Mouse (Mus musculus): ENCODE results near the gene Esrrg. TPM values are rescaled to one million over a fixed set of nuclear protein-coding genes. Genes with fewer than 3 reads are reported as not detected.
A peak's percentile ranks its signal among the peaks of the same experiment; 100 is the strongest.

The Esrrg gene
- polyA plus RNA-seq, 1 experiment from 2014 or later = 9.3 TPM

DNA sequence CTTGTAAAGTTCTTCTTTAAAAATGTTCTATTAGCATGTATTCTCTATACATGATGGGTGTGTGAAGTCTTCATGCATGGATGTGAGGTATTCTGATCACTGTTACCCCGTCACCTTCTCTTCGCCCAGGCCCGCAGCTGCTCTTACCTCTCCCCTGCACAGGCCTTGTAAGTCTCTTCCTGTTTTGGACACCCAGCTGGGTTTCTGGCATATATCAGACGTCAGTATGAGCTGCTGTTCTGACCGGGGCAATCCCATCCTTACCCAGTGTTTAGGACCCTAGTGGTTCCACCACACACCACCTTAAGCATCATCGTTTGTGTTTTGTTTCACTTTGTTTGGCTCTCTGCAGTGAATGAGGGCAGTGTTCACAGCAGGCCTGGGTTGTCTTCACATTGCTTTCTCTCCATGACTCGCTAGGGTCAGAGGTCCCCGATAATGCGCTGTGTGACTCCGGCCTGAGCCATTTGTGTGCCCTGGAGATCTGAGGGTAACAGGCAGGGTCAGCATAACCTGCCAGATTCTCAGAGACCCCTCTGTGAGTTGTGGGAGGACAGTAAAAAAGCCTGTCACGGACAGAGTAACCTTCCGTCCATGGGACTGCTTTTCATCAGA is 471.8 kb downstream of the Esrrg start:
- Histone ChIP-seq H3K4me3 (no peak overlapping the region), H3K27me3 (no peaks in the 10 kb centered on the region), H3K4me2 (no peak overlapping the region), H3K4me1 (peaks cover 41% of the 10 kb centered on the region), H3K36me3 (ENCODE audit: poor library complexity, severe bottlenecking) (no peaks in the 10 kb centered on the region), H3K9me3 (replicated peaks) (no peaks in the 10 kb centered on the region), H3K27ac (no peak overlapping the region), H3K9ac (no peak overlapping the region)
- no peak for ATAC-seq
- 65% methylated on average over 12 of the region's 12 CpGs for WGBS

- H3K9ac ChIP-seq = no peak overlapping the region
- no peak overlapping the region for H3K4me3 ChIP-seq
- H3K4me1 ChIP-seq = peaks cover 57% of the 10 kb centered on the region
- no peaks in the 10 kb centered on the region for H3K9me3 ChIP-seq (replicated peaks)
- H3K36me3 ChIP-seq (ENCODE audit: poor library complexity, severe bottlenecking) = no peaks in the 10 kb centered on the region
- H3K4me2 ChIP-seq = no peak overlapping the region
- ATAC-seq = no peak
- WGBS = 60% methylated on average over 18 of the region's 18 CpGs
- no peaks in the 10 kb centered on the region for H3K27me3 ChIP-seq
- H3K27ac ChIP-seq = no peak overlapping the region
These were observed 474.4 kb downstream of the Esrrg start for GRCm38 (mm10) chr1:188082665-188083640.

DNA sequence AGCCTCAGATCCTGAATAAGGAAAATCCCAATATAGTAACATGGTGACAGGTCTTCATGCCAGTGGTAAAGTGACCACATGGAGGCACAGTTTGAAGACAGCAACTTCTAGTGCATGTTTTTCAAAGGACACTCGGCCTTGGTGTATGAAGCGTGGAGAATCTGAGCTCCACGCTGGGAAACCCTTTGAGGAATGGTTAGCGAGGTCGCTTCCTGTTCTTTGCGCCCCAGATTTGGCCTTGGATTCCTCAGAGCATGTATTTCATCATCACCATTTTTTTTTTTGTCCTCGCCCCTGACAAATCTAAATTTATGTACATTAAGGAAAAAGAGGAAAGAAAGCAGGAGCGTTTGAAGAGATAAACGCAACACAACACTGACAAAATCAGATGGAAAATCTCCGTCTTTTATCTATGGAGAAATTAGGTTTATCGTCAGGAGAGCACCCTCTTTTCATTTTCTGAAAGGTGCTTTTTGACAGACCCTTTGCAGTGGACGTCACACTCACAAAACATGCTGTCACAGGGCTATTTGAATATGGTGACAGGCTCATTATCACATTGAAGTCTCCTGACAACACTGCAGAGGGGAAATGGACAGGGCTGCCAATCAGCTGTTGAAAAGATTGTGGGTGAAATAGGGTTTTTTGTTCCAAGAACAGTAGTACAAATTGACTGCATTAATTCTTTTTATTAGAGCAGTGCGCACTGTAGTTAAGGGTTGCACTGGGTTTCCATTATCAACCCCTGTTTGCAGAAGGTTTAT is 476.7 kb downstream of the Esrrg start:
- peak overlapping the region; percentile 57 for H3K27ac ChIP-seq
- H3K27me3 ChIP-seq = no peaks in the 10 kb centered on the region
- H3K9ac ChIP-seq = no peak overlapping the region; the same call in 1 of the 2 replicates
- H3K4me2 ChIP-seq = peak overlapping the region; percentile 20
- peaks cover 57% of the 10 kb centered on the region for H3K4me1 ChIP-seq
- peak; percentile 89 for ATAC-seq
- H3K36me3 ChIP-seq (ENCODE audit: poor library complexity, severe bottlenecking) = no peaks in the 10 kb centered on the region
- no peak overlapping the region for H3K4me3 ChIP-seq
- 36% methylated on average over 13 of the region's 13 CpGs for WGBS
- no peaks in the 10 kb centered on the region for H3K9me3 ChIP-seq (replicated peaks)

- Histone ChIP-seq H3K9me3 (replicated peaks) (no peaks in the 10 kb centered on the region), H3K27ac (no peak overlapping the region), H3K27me3 (no peaks in the 10 kb centered on the region), H3K4me2 (no peak overlapping the region), H3K36me3 (ENCODE audit: poor library complexity, severe bottlenecking) (no peaks in the 10 kb centered on the region), H3K4me1 (no peaks in the 10 kb centered on the region), H3K4me3 (no peak overlapping the region), H3K9ac (no peak overlapping the region)
- WGBS = 93% methylated on average over 3 of the region's 3 CpGs
- no peak for ATAC-seq
These were observed 485.1 kb downstream of the Esrrg start for GRCm38 (mm10) chr1:188093724-188094123.

DNA sequence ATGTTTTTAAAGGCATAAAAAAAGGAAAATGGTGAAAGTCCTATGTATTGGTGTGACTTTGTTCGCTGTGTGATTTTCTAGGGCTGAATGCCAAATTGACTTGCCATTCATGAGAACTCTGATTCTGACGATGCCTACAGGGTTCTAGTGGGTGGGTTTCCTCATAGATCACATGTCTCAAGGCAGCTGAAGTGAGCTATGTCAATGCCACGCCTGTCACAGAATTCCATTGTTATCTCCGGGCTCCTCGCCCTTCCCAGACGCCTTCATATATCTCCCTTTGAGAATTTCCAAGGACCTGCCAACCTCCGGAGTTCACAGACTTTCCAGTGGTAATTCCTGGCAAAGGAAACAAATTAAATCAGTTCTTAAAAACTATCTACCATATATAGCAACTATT is 493.2 kb downstream of the Esrrg start:
- no peak overlapping the region for H3K4me2 ChIP-seq
- H3K27ac ChIP-seq = no peak overlapping the region
- H3K9me3 ChIP-seq (replicated peaks) = no peaks in the 10 kb centered on the region
- H3K27me3 ChIP-seq = 0 out of 2 replicates have a peak, but pooled peaks cover 4% of the 10 kb centered on the region
- H3K36me3 ChIP-seq (ENCODE audit: poor library complexity, severe bottlenecking) = no peaks in the 10 kb centered on the region
- no peak for ATAC-seq
- H3K9ac ChIP-seq = no peak overlapping the region
- 0 out of 2 replicates have a peak, but pooled peaks cover 8% of the 10 kb centered on the region for H3K4me1 ChIP-seq
- WGBS = 81% methylated on average over 7 of the region's 7 CpGs
- no peak overlapping the region for H3K4me3 ChIP-seq

GRCm38 (mm10) chr1:188103179-188103578 is 494.6 kb downstream of the Esrrg start:
- H3K4me1 ChIP-seq = 0 out of 2 replicates have a peak, but pooled peaks cover 8% of the 10 kb centered on the region
- WGBS = 54% methylated on average over 3 of the region's 3 CpGs
- no peak overlapping the region for H3K4me3 ChIP-seq
- no peak overlapping the region for H3K27ac ChIP-seq
- 0 out of 2 replicates have a peak, but pooled peaks cover 4% of the 10 kb centered on the region for H3K27me3 ChIP-seq
- no peak overlapping the region for H3K4me2 ChIP-seq
- no peaks in the 10 kb centered on the region for H3K9me3 ChIP-seq (replicated peaks)
- no peaks in the 10 kb centered on the region for H3K36me3 ChIP-seq (ENCODE audit: poor library complexity, severe bottlenecking)
- no peak overlapping the region for H3K9ac ChIP-seq
- ATAC-seq = no peak

- ATAC-seq = no peak
- H3K36me3 ChIP-seq (ENCODE audit: poor library complexity, severe bottlenecking) = no peaks in the 10 kb centered on the region
- H3K27me3 ChIP-seq = 0 out of 2 replicates have a peak, but pooled peaks cover 4% of the 10 kb centered on the region
- H3K4me3 ChIP-seq = no peak overlapping the region
- 23% methylated on average over 4 of the region's 4 CpGs for WGBS
- 0 out of 2 replicates have a peak, but pooled peaks cover 8% of the 10 kb centered on the region for H3K4me1 ChIP-seq
- no peaks in the 10 kb centered on the region for H3K9me3 ChIP-seq (replicated peaks)
- H3K27ac ChIP-seq = no peak overlapping the region
- H3K9ac ChIP-seq = no peak overlapping the region
- no peak overlapping the region for H3K4me2 ChIP-seq
These were observed 496.9 kb downstream of the Esrrg start for GRCm38 (mm10) chr1:188105516-188105915.

DNA sequence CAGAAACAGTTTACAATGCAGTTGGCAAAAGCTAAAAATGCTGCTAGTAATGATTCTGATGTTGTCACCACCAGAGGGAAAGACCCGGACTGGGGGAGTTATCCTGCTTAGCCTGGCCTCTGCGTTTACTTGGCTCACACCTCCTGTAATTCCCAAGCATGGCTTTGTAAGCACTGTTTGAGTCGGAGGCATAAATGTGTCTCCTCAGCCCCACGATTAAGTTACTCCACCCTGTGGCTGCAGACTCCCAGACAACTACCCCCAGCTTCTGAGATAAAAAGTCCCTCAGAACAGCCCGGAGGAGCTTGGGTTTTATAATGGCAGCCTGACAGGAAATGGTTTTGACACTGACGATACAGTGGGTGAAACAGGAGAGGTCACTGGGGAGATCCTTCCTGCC is 499.4 kb downstream of the Esrrg start:
- Histone ChIP-seq H3K27ac (no peak overlapping the region), H3K36me3 (ENCODE audit: poor library complexity, severe bottlenecking) (no peaks in the 10 kb centered on the region), H3K4me1 (0 out of 2 replicates have a peak, but pooled peaks cover 8% of the 10 kb centered on the region), H3K4me2 (no peak overlapping the region), H3K27me3 (0 out of 2 replicates have a peak, but pooled peaks cover 4% of the 10 kb centered on the region), H3K9ac (no peak overlapping the region), H3K9me3 (replicated peaks) (no peaks in the 10 kb centered on the region), H3K4me3 (no peak overlapping the region)
- no peak for ATAC-seq
- WGBS = 76% methylated on average over 6 of the region's 6 CpGs

DNA sequence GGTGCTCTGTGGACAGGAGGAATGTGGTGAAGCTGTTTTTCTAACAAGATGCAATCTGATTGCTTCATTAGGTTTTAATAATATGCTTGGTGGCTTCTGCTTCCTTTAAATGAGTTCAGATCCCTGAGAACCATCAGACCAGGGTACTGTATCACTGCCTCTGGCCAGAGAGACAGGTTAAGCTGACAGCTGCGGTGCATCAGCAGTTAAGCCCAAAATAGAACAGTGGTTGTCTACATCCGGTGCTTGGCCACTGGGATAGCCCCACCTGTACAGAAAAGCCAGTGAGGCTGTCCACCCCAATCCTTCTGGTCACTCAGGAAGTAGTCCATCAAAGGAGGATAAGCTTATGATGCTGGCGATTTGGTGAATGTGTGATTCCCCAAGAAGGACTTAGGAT is 503.0 kb downstream of the Esrrg start:
- H3K4me3 ChIP-seq = no peak overlapping the region
- WGBS = 83% methylated on average over 3 of the region's 3 CpGs
- H3K9me3 ChIP-seq (replicated peaks) = no peaks in the 10 kb centered on the region
- no peaks in the 10 kb centered on the region for H3K4me1 ChIP-seq
- H3K27ac ChIP-seq = no peak overlapping the region
- no peaks in the 10 kb centered on the region for H3K36me3 ChIP-seq (ENCODE audit: poor library complexity, severe bottlenecking)
- H3K4me2 ChIP-seq = no peak overlapping the region
- no peaks in the 10 kb centered on the region for H3K27me3 ChIP-seq
- no peak for ATAC-seq
- H3K9ac ChIP-seq = no peak overlapping the region

DNA sequence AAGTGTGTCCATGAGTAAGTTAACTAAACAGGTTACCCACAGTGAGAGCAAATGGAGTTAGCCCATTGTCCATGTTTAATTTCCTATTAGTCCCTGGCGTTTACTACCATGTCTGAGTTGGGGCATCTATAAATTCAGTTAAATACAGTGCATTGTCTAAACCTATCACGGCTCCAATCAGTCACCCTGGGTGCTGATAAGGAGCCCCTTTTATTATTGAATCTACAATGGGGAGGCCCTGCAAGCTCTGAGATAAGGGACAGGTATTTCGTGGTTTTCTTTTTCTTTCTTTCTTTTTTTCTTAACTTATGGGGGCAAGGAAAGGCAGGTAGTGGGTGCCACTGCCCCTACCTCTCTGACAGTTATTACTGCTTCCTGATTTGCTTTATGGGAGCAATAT is 504.6 kb downstream of the Esrrg start:
- 79% methylated on average over 3 of the region's 3 CpGs for WGBS
- H3K9ac ChIP-seq = no peak overlapping the region
- no peak overlapping the region for H3K4me3 ChIP-seq
- no peak for ATAC-seq
- no peaks in the 10 kb centered on the region for H3K9me3 ChIP-seq (replicated peaks)
- no peak overlapping the region for H3K27ac ChIP-seq
- peaks cover 9% of the 10 kb centered on the region for H3K4me1 ChIP-seq
- no peak overlapping the region for H3K4me2 ChIP-seq
- H3K27me3 ChIP-seq = no peaks in the 10 kb centered on the region
- no peaks in the 10 kb centered on the region for H3K36me3 ChIP-seq (ENCODE audit: poor library complexity, severe bottlenecking)

GRCm38 (mm10) chr1:188118125-188118524 is 509.5 kb downstream of the Esrrg start:
- Histone ChIP-seq H3K27me3 (no peaks in the 10 kb centered on the region), H3K9ac (no peak overlapping the region), H3K27ac (peak overlapping the region; percentile 74), H3K4me2 (no peak overlapping the region), H3K4me1 (peaks cover 13% of the 10 kb centered on the region), H3K36me3 (ENCODE audit: poor library complexity, severe bottlenecking) (no peaks in the 10 kb centered on the region), H3K9me3 (replicated peaks) (no peaks in the 10 kb centered on the region), H3K4me3 (no peak overlapping the region)
- WGBS = 22% methylated on average over 3 of the region's 3 CpGs
- peak; percentile 95 for ATAC-seq

- 84% methylated on average over 8 of the region's 8 CpGs for whole genome bisulfite sequencing
These were observed 511.2 kb downstream of the Esrrg start for GRCm38 (mm10) chr1:188119806-188120205.

More at GRCm38 (mm10) chr1:188119806-188120205, 511.2 kb downstream of the Esrrg start:
- H3K4me1 ChIP-seq = peaks cover 13% of the 10 kb centered on the region
- no peak overlapping the region for H3K4me3 ChIP-seq
- no peak for ATAC-seq
- no peaks in the 10 kb centered on the region for H3K36me3 ChIP-seq (ENCODE audit: poor library complexity, severe bottlenecking)
- H3K9me3 ChIP-seq (replicated peaks) = no peaks in the 10 kb centered on the region
- H3K27me3 ChIP-seq = no peaks in the 10 kb centered on the region
- H3K27ac ChIP-seq = no peak overlapping the region
- H3K9ac ChIP-seq = no peak overlapping the region
- H3K4me2 ChIP-seq = no peak overlapping the region

Measured in forebrain, embryonic 13.5 days (tissue).